ENCODE assay signal across 8 mouse cellular contexts in genomic region chr16:18896429-18896828, GRCm38 (mm10). TPM values are rescaled to one million over a fixed set of nuclear protein-coding genes. Genes with fewer than 3 reads are reported as not detected.
DNase-seq lines count a peak whose midpoint lies in the region; ATAC-seq and TF ChIP-seq lines count a peak whose summit lies in the region.
"Had no signal": no experiment of that assay in that cellular context is flagged by ENCODE, and none has a peak within 500 bp of the region (broad histone marks: within the 10 kb centered on the region; RNA-seq: fewer than 3 reads in every experiment).

No protein-coding gene starts in this region.

- WGBS in lung, embryonic 14.5 days, result 63% methylated on average over 10 of the region's 10 CpGs

- H3K27me3 ChIP-seq in lung, embryonic 14.5 days (ENCODE audit: insufficient read depth, low read length), result no peaks in the 10 kb centered on the region

- no peak overlapping the region for H3K4me3 ChIP-seq in lung, embryonic 14.5 days (ENCODE audit: low read depth, low read length)

- no peak for TF ChIP-seq CTCF in lung, embryonic 14.5 days (IDR thresholded peaks at IDR 0.05; ENCODE audit: low read depth)

- H3K36me3 ChIP-seq in lung, embryonic 14.5 days (ENCODE audit: insufficient read depth), result peaks cover 49% of the 10 kb centered on the region

- H3K27ac ChIP-seq in lung, embryonic 14.5 days (ENCODE audit: low read depth), result no peak overlapping the region

- ATAC-seq in lung, embryonic 14.5 days (ENCODE audit: insufficient read depth), result no peak

- H3K9ac ChIP-seq in lung, embryonic 14.5 days, result no peak overlapping the region

- H3K4me2 ChIP-seq in lung, embryonic 14.5 days, result no peak overlapping the region

- H3K4me1 ChIP-seq in lung, embryonic 14.5 days (ENCODE audit: insufficient read depth), result no peaks in the 10 kb centered on the region

- DNase-seq in lung, embryonic 14.5 days, result peak; percentile 4
- DNase-seq in lung, postnatal 25 days (ENCODE audit: low spot score), result no peak
- DNase-seq in embryo, embryonic 11.5 days (ENCODE audit: low read depth, low spot score), result peak; percentile 30
- DNase-seq in gastrocnemius, postnatal 25 days, result peak; percentile 14
- peak; percentile 30 for DNase-seq in skeletal muscle tissue, adult 2 months (ENCODE audit: low read depth, low spot score)
- DNase-seq in urinary bladder, postnatal 4 days (ENCODE audit: low spot score in 2 of 2), result no peak
- no peak for DNase-seq in thymus, postnatal 14 days
- DNase-seq: cerebellum, adult 11 months had no signal

- H3K9me3 ChIP-seq in lung, embryonic 14.5 days (ENCODE audit: low read depth, low read length), result no peaks in the 10 kb centered on the region

RNA-seq across cellular contexts. Expression of gene Hira, which starts 19.6 kb away (rescaled TPM):
- polyA plus RNA-seq in lung, embryonic 14.5 days (2014; fragmentation: Nextera tagmentation; extraction: Ambion mirVana), result 14.0 and 16.4 TPM in 2 replicates
- 10 to 100 TPM; 19.0 to 20.2 TPM for total RNA-seq in gastrocnemius, postnatal 25 days (2021)

RNA-seq across cellular contexts. Expression of gene Mrpl40, which starts 19.8 kb away (rescaled TPM):
- 81.8 and 82.6 TPM in 2 replicates for polyA plus RNA-seq in lung, embryonic 14.5 days (2014; fragmentation: Nextera tagmentation; extraction: Ambion mirVana)
- 10 to 100 TPM; 42.8 to 45.5 TPM for total RNA-seq in gastrocnemius, postnatal 25 days (2021)

Comparison
In these comparisons a context has a peak if more than half of its experiments do, and no peak if none do; other contexts are left out.
1. DNase-seq: peak in lung, embryonic 14.5 days (single experiment), embryo, embryonic 11.5 days (single experiment), gastrocnemius, postnatal 25 days (single experiment) and skeletal muscle tissue, adult 2 months (single experiment); none in lung, postnatal 25 days (single experiment), urinary bladder, postnatal 4 days (0 of 2) and thymus, postnatal 14 days (single experiment).